In genomic region chr3:87761408-87762375, GRCm38 (mm10) we compare ENCODE assay signal across 17 mouse cellular contexts. TPM values are rescaled to one million over a fixed set of nuclear protein-coding genes. Genes with fewer than 3 reads are reported as not detected.
DNase-seq lines count a peak whose midpoint lies in the region; ATAC-seq and TF ChIP-seq lines count a peak whose summit lies in the region.
"Had no signal": no experiment of that assay in that cellular context is flagged by ENCODE, and none has a peak within 500 bp of the region (broad histone marks: within the 10 kb centered on the region; RNA-seq: fewer than 3 reads in every experiment).

No protein-coding gene starts in this region.

- no peak overlapping the region for H3K9ac ChIP-seq in MEL (ENCODE audit: control insufficient read depth, low read depth, low read length, poor library complexity, severe bottlenecking)
- H3K9ac ChIP-seq in intestine, embryonic 15.5 days = no peak overlapping the region
- H3K9ac ChIP-seq: neural tube, embryonic 15.5 days had no signal

- no peaks in the 10 kb centered on the region for H3K79me2 ChIP-seq in MEL (ENCODE audit: control insufficient read depth, insufficient read depth, low read length, poor library complexity)

- H3K4me1 ChIP-seq in MEL (ENCODE audit: control insufficient read depth in 1 of 2, insufficient read depth in 2 of 2, low read length in 2 of 2) = peaks cover 2 to 3% of the 10 kb centered on the region in 2 experiments; a peak in 2 of 4 replicates
- peaks cover 59% of the 10 kb centered on the region for H3K4me1 ChIP-seq in intestine, embryonic 15.5 days (replicated peaks)

- peak overlapping the region; percentile 54 for H3K27ac ChIP-seq in gastrocnemius, adult 2 months
- H3K27ac ChIP-seq in MEL (ENCODE audit: control insufficient read depth, low read depth, low read length) = no peak overlapping the region
- peak overlapping the region; percentile 68 for H3K27ac ChIP-seq in intestine, embryonic 15.5 days
- H3K27ac ChIP-seq: neural tube, embryonic 15.5 days had no signal

- no peak overlapping the region for H3K4me3 ChIP-seq in gastrocnemius, adult 2 months
- no peak overlapping the region for H3K4me3 ChIP-seq in MEL (ENCODE audit: control insufficient read depth in 1 of 2, insufficient read depth in 1 of 2, low read depth in 2 of 2, low read length in 2 of 2)
- H3K4me3 ChIP-seq in intestine, embryonic 15.5 days (replicated peaks) = 0 out of 2 replicates have a peak overlapping the region, but pooled peaks have one; percentile 4
- H3K4me3 ChIP-seq: neural tube, embryonic 15.5 days had no signal

- no peak for TF ChIP-seq EP300 in MEL (IDR thresholded peaks at IDR 0.05; ENCODE audit: low read depth in 1 of 2, low read length in 2 of 2)

- no peak for TF ChIP-seq CTCF in gastrocnemius, adult 2 months (IDR thresholded peaks at IDR 0.05)
- TF ChIP-seq CTCF in MEL (IDR thresholded peaks at IDR 0.05 in 2 of 3, conservative IDR thresholded peaks at IDR 0.05 in 1 of 3; ENCODE audit: control insufficient read depth in 1 of 3, insufficient read depth in 1 of 3, low read depth in 2 of 3, low read length in 3 of 3, poor library complexity in 1 of 3, severe bottlenecking in 1 of 3) = no peak

- TF ChIP-seq POLR2A in MEL (IDR thresholded peaks at IDR 0.05; ENCODE audit: control insufficient read depth in 1 of 2, insufficient read depth in 1 of 2, low read depth in 1 of 2, low read length in 2 of 2, poor library complexity in 1 of 2) = no peak

- DNase-seq in gastrocnemius, adult 2 months = peak; percentile 26
- no peak for DNase-seq in gastrocnemius, postnatal 25 days
- peak; percentile 11 for DNase-seq in MEL (ENCODE audit: low read depth, low spot score)
- peak; percentile 59 to 75 for DNase-seq in kidney, postnatal 4 days
- DNase-seq in layer of hippocampus, adult 9-11 months = no peak
- DNase-seq in layer of hippocampus, adult 8-10 months (ENCODE audit: low spot score in 2 of 2) = no peak
- DNase-seq in retina, embryonic 14.5 days (ENCODE audit: low spot score) = no peak
- DNase-seq: adrenal gland, adult 8-10 months; heart, adult 18-20 months; heart, postnatal 4 days; liver; lung, postnatal 10 days; midbrain, embryonic 14.5 days had no signal

- H3K4me2 ChIP-seq in intestine, embryonic 15.5 days (replicated peaks) = peak overlapping the region; percentile 37
- H3K4me2 ChIP-seq: neural tube, embryonic 15.5 days had no signal

- peak; percentile 69 for ATAC-seq in intestine, embryonic 15.5 days
- ATAC-seq: Patski had no signal

- TF ChIP-seq RAD21 in MEL (IDR thresholded peaks at IDR 0.05; ENCODE audit: low read depth, low read length) = no peak

- intact Hi-C loops in gastrocnemius, adult 2 months (cut with DNase I) = no loop called here

- no peaks in the 10 kb centered on the region for H3K36me3 ChIP-seq in MEL (ENCODE audit: control insufficient read depth in 1 of 2, insufficient read depth in 2 of 2, low read length in 2 of 2)
- H3K36me3 ChIP-seq in intestine, embryonic 15.5 days = no peaks in the 10 kb centered on the region
- H3K36me3 ChIP-seq: neural tube, embryonic 15.5 days had no signal

- no peaks in the 10 kb centered on the region for H3K27me3 ChIP-seq in MEL (ENCODE audit: control insufficient read depth in 1 of 2, insufficient read depth in 2 of 2, low read length in 2 of 2)
- H3K27me3 ChIP-seq in intestine, embryonic 15.5 days (replicated peaks) = no peaks in the 10 kb centered on the region
- H3K27me3 ChIP-seq: Patski had no signal

- no peaks in the 10 kb centered on the region for H3K9me3 ChIP-seq in MEL (replicated peaks; ENCODE audit: insufficient read depth, low read length)
- no peaks in the 10 kb centered on the region for H3K9me3 ChIP-seq in intestine, embryonic 15.5 days
- H3K9me3 ChIP-seq: neural tube, embryonic 15.5 days had no signal

- 62% methylated on average over 20 of the region's 20 CpGs for WGBS in intestine, embryonic 15.5 days

TF ChIP-seq in MEL, 35 proteins besides CTCF, POLR2A, EP300 and RAD21:
- TF ChIP-seq MYB (IDR thresholded peaks at IDR 0.05; ENCODE audit: low read depth, low read length) (no peak), RCOR1 (IDR thresholded peaks at IDR 0.05; ENCODE audit: low read depth, low read length) (no peak), JUND (IDR thresholded peaks at IDR 0.05; ENCODE audit: low read depth, low read length) (no peak), GABPA (IDR thresholded peaks at IDR 0.05; ENCODE audit: low read depth, low read length) (no peak), GATA1 (IDR thresholded peaks at IDR 0.05; ENCODE audit: low read depth, low read length) (no peak), KAT2A (conservative IDR thresholded peaks at IDR 0.05; ENCODE audit: low read depth, low read length) (no peak), MYC (IDR thresholded peaks at IDR 0.05; ENCODE audit: low read depth, low read length) (no peak), MEF2A (IDR thresholded peaks at IDR 0.05; ENCODE audit: extremely low read depth, insufficient replicate concordance, low read depth, low read length, poor library complexity, severe bottlenecking) (no peak), E2F4 (IDR thresholded peaks at IDR 0.05; ENCODE audit: borderline replicate concordance, low read depth, low read length) (no peak)
TF ChIP-seq in MEL: peak in this region for 0.

RNA-seq across cellular contexts. Expression of gene Lrrc71, which starts 13.3 kb away (rescaled TPM):
- under 1 TPM; 0.06 to 0.28 TPM for total RNA-seq in gastrocnemius, adult 2 months (2021)
- total RNA-seq in gastrocnemius, postnatal 25 days (2021) = under 1 TPM in 1 of 2 experiments, not detected in 1; 0.35 TPM
- total RNA-seq in MEL (2012; rRNA removed) = 0.04 TPM in 1 of 2 replicates, not detected in the other
- not detected for polyA plus RNA-seq in MEL (2012; ENCODE audit: insufficient read depth in 1 of 2, insufficient read length in 2 of 2, low read depth in 1 of 2, low replicate concordance in 2 of 2, missing spikeins in 1 of 2)
- polyA plus RNA-seq in intestine, embryonic 15.5 days (2015; fragmentation: Nextera tagmentation; extraction: Ambion mirVana) = 0.36 and 0.48 TPM in 2 replicates
- total RNA-seq in layer of hippocampus, adult 8-10 months (2022) = 1 to 10 TPM in 1 of 4 experiments, under 1 TPM in 3; 0.43 to 1.6 (median 0.62) TPM

RNA-seq across cellular contexts. Expression of gene Ntrk1, which starts 33.3 kb away (rescaled TPM):
- total RNA-seq in gastrocnemius, adult 2 months (2021) = not detected
- under 1 TPM in 1 of 2 experiments, not detected in 1; 0.11 TPM for total RNA-seq in gastrocnemius, postnatal 25 days (2021)
- not detected in 2 replicates for total RNA-seq in MEL (2012; rRNA removed)
- polyA plus RNA-seq in MEL (2012; ENCODE audit: insufficient read depth in 1 of 2, insufficient read length in 2 of 2, low read depth in 1 of 2, low replicate concordance in 2 of 2, missing spikeins in 1 of 2) = not detected
- 2.5 and 3.2 TPM in 2 replicates for polyA plus RNA-seq in intestine, embryonic 15.5 days (2015; fragmentation: Nextera tagmentation; extraction: Ambion mirVana)
- under 1 TPM; 0.13 to 0.20 (median 0.17) TPM for total RNA-seq in layer of hippocampus, adult 8-10 months (2022)
- polyA plus RNA-seq: C2C12, Patski had no signal

RNA-seq across cellular contexts. Expression of gene Insrr, which starts 35.1 kb away (rescaled TPM):
- total RNA-seq in gastrocnemius, adult 2 months (2021) = not detected
- under 1 TPM; 0.29 to 0.31 TPM for total RNA-seq in gastrocnemius, postnatal 25 days (2021)
- total RNA-seq in MEL (2012; rRNA removed) = 0.62 and 0.77 TPM in 2 replicates
- polyA plus RNA-seq in MEL (2012; ENCODE audit: insufficient read depth in 1 of 2, insufficient read length in 2 of 2, low read depth in 1 of 2, low replicate concordance in 2 of 2, missing spikeins in 1 of 2) = 1 to 10 TPM in 1 of 2 experiments, not detected in 1; 3.7 TPM
- polyA plus RNA-seq in intestine, embryonic 15.5 days (2015; fragmentation: Nextera tagmentation; extraction: Ambion mirVana) = 0.44 and 0.52 TPM in 2 replicates
- total RNA-seq in layer of hippocampus, adult 8-10 months (2022) = under 1 TPM; 0.49 to 1.00 (median 0.68) TPM
- polyA plus RNA-seq: C2C12 had no signal

Comparison
In these comparisons a context has a peak if more than half of its experiments do, and no peak if none do; other contexts are left out.
1. DNase-seq: peak in gastrocnemius, adult 2 months (single experiment), MEL (single experiment) and kidney, postnatal 4 days (2 of 2); none in gastrocnemius, postnatal 25 days (single experiment), layer of hippocampus, adult 9-11 months (single experiment), layer of hippocampus, adult 8-10 months (0 of 2) and retina, embryonic 14.5 days (single experiment).